Mouse (Mus musculus) cerebellum, adult 2 months (tissue): ENCODE data around the gene Ntn1. TPM values are rescaled to one million over a fixed set of nuclear protein-coding genes. Genes with fewer than 3 reads are reported as not detected.

Experiments
- DNase-seq, 2 experiments: peaks; one replicate each; pipeline ENCODE4 v3.0.0; 2021
- H3K27ac ChIP-seq: fragments of 200-500 bp; 2 replicates; pipeline ENCODE4 v1.5.1; 2012; ENCODE audit warnings: low read length, control low read depth, inconsistent platforms; ENCODE audit not compliant: insufficient read depth
- H3K27me3 ChIP-seq: fragments of 200-500 bp; 2 replicates; pipeline ENCODE4 v1.6.1; 2012; ENCODE audit warnings: inconsistent platforms, mild to moderate bottlenecking, low read length, moderate library complexity; ENCODE audit not compliant: control insufficient read depth, insufficient read depth
- H3K4me1 ChIP-seq: fragments of 200-500 bp; 2 replicates; pipeline ENCODE4 v1.6.1; 2011; ENCODE audit warnings: low read length; ENCODE audit not compliant: control insufficient read depth, insufficient read depth
- H3K4me3 ChIP-seq: fragments of 200-500 bp; replicated peaks from 2 replicates; pipeline ENCODE3; 2011; ENCODE audit warnings: mild to moderate bottlenecking, low read depth, low read length, control low read depth; ENCODE audit not compliant: insufficient read depth
- CTCF ChIP-seq: fragments of 200-500 bp; IDR thresholded peaks from 2 replicates; pipeline ENCODE4 v1.5.1; 2011; ENCODE audit warnings: low read depth, mild to moderate bottlenecking, control low read depth, low read length, moderate library complexity, borderline replicate concordance; ENCODE audit not compliant: insufficient read depth
- POLR2A ChIP-seq: fragments of 200-500 bp; IDR thresholded peaks from 2 replicates; pipeline ENCODE4 v1.6.1; 2011; ENCODE audit warnings: low read length, control low read depth, borderline replicate concordance; ENCODE audit not compliant: insufficient read depth
- WGBS: fragments of 180-500 bp; shearing (Covaris S2); methylation state at CpG from one replicate; pipeline ENCODE4 v1.1.7; 2018; 5-methylcytosine and 5-hydroxymethylcytosine counted together
- polyA plus RNA-seq: library from polyadenylated mRNA; depleted of rRNA; stranded (reverse); fragments of >200 nt; gene quantifications from 2 replicates; pipeline ENCODE4 v1.2.3, GENCODE M21; 2012

The Ntn1 gene
- polyA plus RNA-seq, 1 experiment = 22.0 TPM

- H3K4me3 ChIP-seq = no peak overlapping the region
- peaks cover 2% of the 10 kb centered on the region; the same call in 1 of the 2 replicates for H3K27me3 ChIP-seq
- no peak overlapping the region for H3K27ac ChIP-seq
- H3K4me1 ChIP-seq = no peaks in the 10 kb centered on the region
- no peak for TF ChIP-seq POLR2A
- TF ChIP-seq CTCF = no peak
- DNase-seq = no peak
- WGBS = 73% methylated on average over 5 of the region's 5 CpGs
Measured at GRCm38 (mm10) chr11:68427083-68427570, 26.5 kb upstream of the Ntn1 start.

GRCm38 (mm10) chr11:68425492-68426315, 25.1 kb upstream of the Ntn1 start:
- Histone ChIP-seq H3K27me3 (no peaks in the 10 kb centered on the region), H3K4me3 (no peak overlapping the region), H3K27ac (no peak overlapping the region), H3K4me1 (no peaks in the 10 kb centered on the region)
- DNase-seq = no peak
- no peak for TF ChIP-seq CTCF
- no peak for TF ChIP-seq POLR2A
- 53% methylated on average over 8 of the region's 8 CpGs for WGBS

- Histone ChIP-seq H3K27me3 (no peaks in the 10 kb centered on the region; the same call in 1 of the 2 replicates), H3K4me3 (no peak overlapping the region), H3K4me1 (no peaks in the 10 kb centered on the region), H3K27ac (no peak overlapping the region)
- peak; percentile 57 for TF ChIP-seq CTCF
- TF ChIP-seq POLR2A = no peak
- peak in 1 of 2 experiments; percentile 16 for DNase-seq
- 33% methylated on average over 9 of the region's 9 CpGs for whole genome bisulfite sequencing
Measured at GRCm38 (mm10) chr11:68417831-68418230, 17.2 kb upstream of the Ntn1 start.

- DNase-seq = no peak
- WGBS = 59% methylated on average over 3 of the region's 3 CpGs
- Histone ChIP-seq H3K27ac (no peak overlapping the region), H3K4me3 (no peak overlapping the region), H3K27me3 (no peaks in the 10 kb centered on the region; the same call in 1 of the 2 replicates), H3K4me1 (no peaks in the 10 kb centered on the region)
- TF ChIP-seq CTCF (no peak), POLR2A (no peak)
Measured at GRCm38 (mm10) chr11:68417001-68417400, 16.4 kb upstream of the Ntn1 start.

GRCm38 (mm10) chr11:68408127-68408526, 7.5 kb upstream of the Ntn1 start:
- Histone ChIP-seq H3K4me1 (no peaks in the 10 kb centered on the region), H3K4me3 (no peak overlapping the region), H3K27me3 (no peaks in the 10 kb centered on the region), H3K27ac (no peak overlapping the region)
- WGBS = 57% methylated on average over 2 of the region's 2 CpGs
- TF ChIP-seq POLR2A (no peak), CTCF (peak; percentile 93)
- DNase-seq = peak; percentile 71 to 72

- TF ChIP-seq CTCF = no peak
- no peak for TF ChIP-seq POLR2A
- Histone ChIP-seq H3K4me1 (no peaks in the 10 kb centered on the region), H3K27ac (no peak overlapping the region), H3K27me3 (no peaks in the 10 kb centered on the region), H3K4me3 (no peak overlapping the region)
- no peak for DNase-seq
- WGBS = 84% methylated on average over 11 of the region's 11 CpGs
Measured at GRCm38 (mm10) chr11:68407266-68407926, 6.8 kb upstream of the Ntn1 start.

GRCm38 (mm10) chr11:68405576-68405975, 5.0 kb upstream of the Ntn1 start:
- DNase-seq = no peak
- no peak for TF ChIP-seq POLR2A
- no peak for TF ChIP-seq CTCF
- no peaks in the 10 kb centered on the region for H3K4me1 ChIP-seq
- no peak overlapping the region for H3K4me3 ChIP-seq
- H3K27ac ChIP-seq = no peak overlapping the region
- H3K27me3 ChIP-seq = no peaks in the 10 kb centered on the region
- 94% methylated on average over 8 of the region's 8 CpGs for WGBS
